Comparison of ENCODE assay signal across 9 mouse cellular contexts in genomic region chr5:134445895-134446294, GRCm38 (mm10). TPM values are rescaled to one million over a fixed set of nuclear protein-coding genes. Genes with fewer than 3 reads are reported as not detected.
DNase-seq lines count a peak whose midpoint lies in the region; ATAC-seq lines count a peak whose summit lies in the region.
"Had no signal": no experiment of that assay in that cellular context is flagged by ENCODE, and none has a peak within 500 bp of the region (broad histone marks: within the 10 kb centered on the region; RNA-seq: fewer than 3 reads in every experiment).

No protein-coding gene starts in this region.

- peaks cover 43% of the 10 kb centered on the region for H3K4me1 ChIP-seq in heart, embryonic 13.5 days
- peaks cover 12% of the 10 kb centered on the region for H3K4me1 ChIP-seq in midbrain, embryonic 12.5 days
- peaks cover 10% of the 10 kb centered on the region for H3K4me1 ChIP-seq in midbrain, embryonic 15.5 days
- peaks cover 12% of the 10 kb centered on the region for H3K4me1 ChIP-seq in forebrain, embryonic 13.5 days
- peaks cover 18% of the 10 kb centered on the region for H3K4me1 ChIP-seq in stomach, embryonic 15.5 days

- no peak overlapping the region for H3K4me3 ChIP-seq in heart, embryonic 13.5 days
- H3K4me3 ChIP-seq in midbrain, embryonic 12.5 days = no peak overlapping the region
- H3K4me3 ChIP-seq in midbrain, embryonic 15.5 days = no peak overlapping the region
- H3K4me3 ChIP-seq in forebrain, embryonic 13.5 days = no peak overlapping the region
- no peak overlapping the region for H3K4me3 ChIP-seq in stomach, embryonic 15.5 days (replicated peaks)

- H3K4me2 ChIP-seq in heart, embryonic 13.5 days = peak overlapping the region; percentile 45
- no peak overlapping the region for H3K4me2 ChIP-seq in midbrain, embryonic 12.5 days (replicated peaks)
- H3K4me2 ChIP-seq in midbrain, embryonic 15.5 days = no peak overlapping the region
- H3K4me2 ChIP-seq in forebrain, embryonic 13.5 days = no peak overlapping the region
- H3K4me2 ChIP-seq in stomach, embryonic 15.5 days = peak overlapping the region; percentile 10; the same call in 1 of the 2 replicates

- peaks cover 48% of the 10 kb centered on the region for H3K36me3 ChIP-seq in heart, embryonic 13.5 days
- peaks cover 62% of the 10 kb centered on the region for H3K36me3 ChIP-seq in midbrain, embryonic 12.5 days
- H3K36me3 ChIP-seq in midbrain, embryonic 15.5 days (replicated peaks) = 0 out of 2 replicates have a peak, but pooled peaks cover 4% of the 10 kb centered on the region
- H3K36me3 ChIP-seq in forebrain, embryonic 13.5 days (ENCODE audit: poor library complexity, severe bottlenecking) = peaks cover 45% of the 10 kb centered on the region
- H3K36me3 ChIP-seq in stomach, embryonic 15.5 days = peaks cover 11% of the 10 kb centered on the region

- peak overlapping the region; percentile 67 for H3K9ac ChIP-seq in heart, embryonic 13.5 days
- no peak overlapping the region for H3K9ac ChIP-seq in midbrain, embryonic 12.5 days (replicated peaks)
- no peak overlapping the region for H3K9ac ChIP-seq in midbrain, embryonic 15.5 days
- H3K9ac ChIP-seq in forebrain, embryonic 13.5 days = no peak overlapping the region; the same call in 1 of the 2 replicates
- no peak overlapping the region for H3K9ac ChIP-seq in stomach, embryonic 15.5 days

- peak overlapping the region; percentile 89 for H3K27ac ChIP-seq in heart, embryonic 13.5 days (replicated peaks)
- H3K27ac ChIP-seq in midbrain, embryonic 12.5 days (replicated peaks) = no peak overlapping the region
- H3K27ac ChIP-seq in midbrain, embryonic 15.5 days = no peak overlapping the region
- no peak overlapping the region for H3K27ac ChIP-seq in forebrain, embryonic 13.5 days
- peak overlapping the region; percentile 92 for H3K27ac ChIP-seq in stomach, embryonic 15.5 days

- H3K27me3 ChIP-seq in heart, embryonic 13.5 days (replicated peaks) = no peaks in the 10 kb centered on the region
- no peaks in the 10 kb centered on the region for H3K27me3 ChIP-seq in midbrain, embryonic 12.5 days
- H3K27me3 ChIP-seq in midbrain, embryonic 15.5 days (replicated peaks) = no peaks in the 10 kb centered on the region
- no peaks in the 10 kb centered on the region for H3K27me3 ChIP-seq in forebrain, embryonic 13.5 days
- no peaks in the 10 kb centered on the region for H3K27me3 ChIP-seq in stomach, embryonic 15.5 days (replicated peaks)

- H3K9me3 ChIP-seq in heart, embryonic 13.5 days = 0 out of 2 replicates have a peak, but pooled peaks cover 7% of the 10 kb centered on the region
- H3K9me3 ChIP-seq in midbrain, embryonic 12.5 days = peaks cover 5% of the 10 kb centered on the region; the same call in 1 of the 2 replicates
- no peaks in the 10 kb centered on the region for H3K9me3 ChIP-seq in midbrain, embryonic 15.5 days
- peaks cover 12% of the 10 kb centered on the region for H3K9me3 ChIP-seq in forebrain, embryonic 13.5 days (replicated peaks)
- no peaks in the 10 kb centered on the region for H3K9me3 ChIP-seq in stomach, embryonic 15.5 days

- no peak for DNase-seq in heart, adult 8-10 months (ENCODE audit: low spot score)
- no peak for DNase-seq in left cerebral cortex, adult 8-10 months (ENCODE audit: low spot score in 2 of 2)
- no peak for DNase-seq in urinary bladder, postnatal 25 days (ENCODE audit: low spot score)
- DNase-seq: right cerebral cortex, postnatal 14 days had no signal

- WGBS in heart, embryonic 13.5 days = 15% methylated on average over 10 of the region's 10 CpGs
- 85% methylated on average over 10 of the region's 10 CpGs for WGBS in midbrain, embryonic 12.5 days
- 68% methylated on average over 10 of the region's 10 CpGs for WGBS in midbrain, embryonic 15.5 days
- WGBS in forebrain, embryonic 13.5 days = 71% methylated on average over 10 of the region's 10 CpGs
- 12% methylated on average over 10 of the region's 10 CpGs for WGBS in stomach, embryonic 15.5 days

- ATAC-seq in heart, embryonic 13.5 days (ENCODE audit: extremely low read depth, insufficient number of reproducible peaks, low FRiP score, low TSS enrichment) = 0 out of 2 replicates have a peak, but pooled peaks have one; percentile 22
- peak; percentile 19; the same call in 1 of the 2 replicates for ATAC-seq in midbrain, embryonic 12.5 days (ENCODE audit: low FRiP score, low read depth)
- no peak for ATAC-seq in midbrain, embryonic 15.5 days (replicated peaks)
- ATAC-seq in forebrain, embryonic 13.5 days = 0 out of 2 replicates have a peak, but pooled peaks have one; percentile 24
- ATAC-seq in stomach, embryonic 15.5 days (ENCODE audit: insufficient read depth, low FRiP score, low read depth) = no peak

RNA-seq across cellular contexts. Expression of gene Gtf2ird1, which starts 10.6 kb away (rescaled TPM):
- polyA plus RNA-seq in heart, embryonic 13.5 days (2015; fragmentation: Nextera tagmentation; extraction: Ambion mirVana) = 53.4 and 56.5 TPM in 2 replicates
- total RNA-seq in heart, adult 8-10 months (2022) = 10 to 100 TPM; 20.9 to 28.3 (median 24.5) TPM
- polyA plus RNA-seq in midbrain, embryonic 12.5 days (2016; fragmentation: Nextera tagmentation; extraction: Ambion mirVana) = 120 and 122 TPM in 2 replicates
- 89.0 and 90.2 TPM in 2 replicates for polyA plus RNA-seq in midbrain, embryonic 15.5 days (2015; fragmentation: Nextera tagmentation; extraction: Ambion mirVana)
- 72.9 and 80.2 TPM in 2 replicates for polyA plus RNA-seq in forebrain, embryonic 13.5 days (2015; fragmentation: Nextera tagmentation; extraction: Ambion mirVana)
- 83.6 and 90.8 TPM in 2 replicates for polyA plus RNA-seq in stomach, embryonic 15.5 days (2015; fragmentation: Nextera tagmentation; extraction: Ambion mirVana)
- 10 to 100 TPM; 48.9 to 66.4 (median 52.1) TPM for total RNA-seq in left cerebral cortex, adult 8-10 months (2022)

Comparison
In these comparisons a context has a peak if more than half of its experiments do, and no peak if none do; other contexts are left out.
1. ATAC-seq: peak in heart, embryonic 13.5 days (single experiment), midbrain, embryonic 12.5 days (single experiment) and forebrain, embryonic 13.5 days (single experiment); none in midbrain, embryonic 15.5 days (single experiment) and stomach, embryonic 15.5 days (single experiment).
2. H3K27ac ChIP-seq: peak in heart, embryonic 13.5 days (single experiment) and stomach, embryonic 15.5 days (single experiment); none in midbrain, embryonic 12.5 days (single experiment), midbrain, embryonic 15.5 days (single experiment) and forebrain, embryonic 13.5 days (single experiment).
3. H3K4me2 ChIP-seq: peak in heart, embryonic 13.5 days (single experiment) and stomach, embryonic 15.5 days (single experiment); none in midbrain, embryonic 12.5 days (single experiment), midbrain, embryonic 15.5 days (single experiment) and forebrain, embryonic 13.5 days (single experiment).